Mouse (Mus musculus): ENCODE data around the gene Smim4.

DNA sequence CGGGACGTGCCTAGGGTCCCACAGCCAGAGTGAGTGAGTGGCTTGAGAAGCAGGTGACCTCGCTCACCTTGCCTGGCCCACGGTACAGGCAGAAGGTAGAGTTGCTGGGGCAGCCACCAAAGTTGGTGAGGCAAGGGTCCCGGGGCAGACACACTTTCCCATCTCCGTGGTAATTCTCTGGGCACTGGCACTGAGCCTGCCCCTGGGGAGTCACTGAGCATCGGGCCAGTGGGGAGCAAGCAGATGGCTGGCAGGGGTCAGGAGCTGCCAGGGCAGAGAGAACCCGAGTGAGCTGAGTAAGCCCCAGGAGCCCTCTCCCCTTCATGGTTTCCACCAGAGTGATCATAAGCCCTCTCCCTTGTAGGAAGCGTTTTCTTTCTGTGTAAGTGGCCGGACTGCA lies 32.9 kb upstream of the Smim4 start:
- no peak for TF ChIP-seq E2F4 (IDR thresholded peaks at IDR 0.05; ENCODE audit: insufficient replicate concordance, low read depth, low read length)
- TF ChIP-seq KAT2A (IDR thresholded peaks at IDR 0.05; ENCODE audit: insufficient replicate concordance, low read length): no peak

All from CH12.LX (cell line).